Mouse (Mus musculus) ES-E14 (cell line): ENCODE data around the gene Poc1a.

Experiments used
- HCFC1 ChIP-seq: IDR thresholded peaks from 2 replicates; pipeline ENCODE4 v1.6.1; 2012; ENCODE audit warnings: low read length, inconsistent platforms, borderline replicate concordance; ENCODE audit not compliant: insufficient read depth
- ZC3H11A ChIP-seq: IDR thresholded peaks from 2 replicates; pipeline ENCODE4 v1.6.1; 2012; ENCODE audit warnings: low read depth, mild to moderate bottlenecking, inconsistent platforms, low read length, borderline replicate concordance

- TF ChIP-seq HCFC1, result no peak
- TF ChIP-seq ZC3H11A, result no peak
These were observed 21.9 kb upstream of the Poc1a start for GRCm38 (mm10) chr9:106258990-106259389.
